Mouse (Mus musculus): Measurements from ENCODE around the gene Lmnb2.

Lmnb2 gene

GRCm38 (mm10) chr10:80930361-80931152 lies 12.5 kb upstream of the Lmnb2 start:
- DNase-seq (ENCODE audit: low read depth, low spot score): no peak

- DNase-seq (ENCODE audit: low read depth, low spot score): peak; percentile 98
Measured at GRCm38 (mm10) chr10:80929299-80930226, 11.5 kb upstream of the Lmnb2 start, which contains the start of gene Gadd45b. Gadd45b (plus strand) TSS chr10:80930073.

GRCm38 (mm10) chr10:80928586-80929298 lies 10.7 kb upstream of the Lmnb2 start:
- DNase-seq (ENCODE audit: low read depth, low spot score): peak; percentile 81

- DNase-seq (ENCODE audit: low read depth, low spot score): no peak
Measured at GRCm38 (mm10) chr10:80925472-80925871, 7.4 kb upstream of the Lmnb2 start.

GRCm38 (mm10) chr10:80921923-80922322 lies 3.9 kb upstream of the Lmnb2 start:
- no peak for DNase-seq (ENCODE audit: low read depth, low spot score)

GRCm38 (mm10) chr10:80917336-80917778 lies 688 bp downstream of the Lmnb2 start:
- no peak for DNase-seq (ENCODE audit: low read depth, low spot score)

GRCm38 (mm10) chr10:80915736-80916135 lies 2.3 kb downstream of the Lmnb2 start:
- DNase-seq (ENCODE audit: low read depth, low spot score): no peak

GRCm38 (mm10) chr10:80915260-80915659 lies 2.8 kb downstream of the Lmnb2 start:
- no peak for DNase-seq (ENCODE audit: low read depth, low spot score)

GRCm38 (mm10) chr10:80914253-80914656 lies 3.8 kb downstream of the Lmnb2 start:
- no peak for DNase-seq (ENCODE audit: low read depth, low spot score)

- no peak for DNase-seq (ENCODE audit: low read depth, low spot score)
Measured at GRCm38 (mm10) chr10:80913364-80914011, 4.6 kb downstream of the Lmnb2 start.

GRCm38 (mm10) chr10:80911891-80912290 lies 6.2 kb downstream of the Lmnb2 start:
- DNase-seq (ENCODE audit: low read depth, low spot score): no peak

- DNase-seq (ENCODE audit: low read depth, low spot score): no peak
Measured at GRCm38 (mm10) chr10:80911354-80911753, 6.7 kb downstream of the Lmnb2 start.

GRCm38 (mm10) chr10:80909375-80910162 lies 8.5 kb downstream of the Lmnb2 start:
- DNase-seq (ENCODE audit: low read depth, low spot score): no peak

GRCm38 (mm10) chr10:80904709-80905108 lies 13.3 kb downstream of the Lmnb2 start:
- no peak for DNase-seq (ENCODE audit: low read depth, low spot score)

- DNase-seq (ENCODE audit: low read depth, low spot score): no peak
Measured at GRCm38 (mm10) chr10:80904004-80904693, 13.9 kb downstream of the Lmnb2 start.

GRCm38 (mm10) chr10:80903282-80903681 lies 14.8 kb downstream of the Lmnb2 start:
- DNase-seq (ENCODE audit: low read depth, low spot score): no peak

- DNase-seq (ENCODE audit: low read depth, low spot score): no peak
Measured at GRCm38 (mm10) chr10:80902273-80902940, 15.6 kb downstream of the Lmnb2 start.

GRCm38 (mm10) chr10:80901409-80902272 lies 16.4 kb downstream of the Lmnb2 start:
- no peak for DNase-seq (ENCODE audit: low read depth, low spot score)

Data from retina, postnatal 7 days (tissue).